Mouse (Mus musculus): ENCODE measurements around the gene Faf2. TPM values are rescaled to one million over a fixed set of nuclear protein-coding genes. Genes with fewer than 3 reads are reported as not detected.

The Faf2 gene
- polyA plus RNA-seq, 1 experiment from 2014 or later = 83.5 TPM

- no peaks in the 10 kb centered on the region for H3K27me3 ChIP-seq (ENCODE audit: control insufficient read depth, insufficient read depth, low read length)
- no peak overlapping the region for H3K4me3 ChIP-seq (ENCODE audit: low read depth, low read length)
- no peak overlapping the region for H3K27ac ChIP-seq (ENCODE audit: low read depth, low read length)
- no peaks in the 10 kb centered on the region for H3K9me3 ChIP-seq (ENCODE audit: control insufficient read depth, low read length)
- DNase-seq (ENCODE audit: low spot score) (no peak), ATAC-seq (replicated peaks; ENCODE audit: low FRiP score) (no peak)
- no peak overlapping the region for H3K9ac ChIP-seq (ENCODE audit: low read length)
- peaks cover 29% of the 10 kb centered on the region for H3K36me3 ChIP-seq (ENCODE audit: control insufficient read depth, insufficient read depth, low read length)
- WGBS = 100% methylated on average over 3 of the region's 3 CpGs
- H3K4me2 ChIP-seq (ENCODE audit: low read depth, low read length, severe bottlenecking) = no peak overlapping the region
- no peaks in the 10 kb centered on the region for H3K4me1 ChIP-seq (replicated peaks; ENCODE audit: control insufficient read depth, insufficient read depth, low read length)
Observed at GRCm38 (mm10) chr13:54650461-54650860, 28.9 kb downstream of the Faf2 start.

DNA sequence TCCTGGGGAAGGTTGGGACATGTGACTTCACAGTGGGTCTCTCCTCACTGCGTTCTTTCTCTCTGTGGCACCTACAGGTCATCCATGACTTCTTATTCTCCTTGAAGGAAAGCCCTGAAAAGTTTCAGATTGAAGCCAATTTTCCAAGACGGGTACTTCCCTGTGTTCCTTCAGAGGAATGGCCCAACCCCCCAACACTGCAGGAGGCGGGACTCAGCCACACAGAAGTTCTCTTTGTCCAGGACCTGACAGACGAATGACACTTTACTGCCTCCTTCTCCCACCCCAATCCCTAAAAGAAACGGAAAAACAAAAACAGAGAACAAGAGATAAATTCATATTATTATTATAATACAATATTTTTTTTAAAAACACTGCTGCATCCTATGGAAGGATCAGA is 39.3 kb downstream of the Faf2 start:
- H3K36me3 ChIP-seq (ENCODE audit: control insufficient read depth, insufficient read depth, low read length) = no peaks in the 10 kb centered on the region; the same call in 1 of the 2 replicates
- no peaks in the 10 kb centered on the region for H3K9me3 ChIP-seq (ENCODE audit: control insufficient read depth, low read length)
- no peaks in the 10 kb centered on the region for H3K27me3 ChIP-seq (ENCODE audit: control insufficient read depth, insufficient read depth, low read length)
- no peak overlapping the region for H3K4me3 ChIP-seq (ENCODE audit: low read depth, low read length)
- no peaks in the 10 kb centered on the region for H3K4me1 ChIP-seq (replicated peaks; ENCODE audit: control insufficient read depth, insufficient read depth, low read length)
- no peak overlapping the region for H3K9ac ChIP-seq (ENCODE audit: low read length)
- DNase-seq (ENCODE audit: low spot score) (no peak), ATAC-seq (replicated peaks; ENCODE audit: low FRiP score) (no peak)
- WGBS = 64% methylated on average over 5 of the region's 5 CpGs
- H3K27ac ChIP-seq (ENCODE audit: low read depth, low read length) = no peak overlapping the region
- H3K4me2 ChIP-seq (ENCODE audit: low read depth, low read length, severe bottlenecking) = no peak overlapping the region

GRCm38 (mm10) chr13:54661358-54661757 is 39.8 kb downstream of the Faf2 start:
- Histone ChIP-seq H3K36me3 (ENCODE audit: control insufficient read depth, insufficient read depth, low read length) (no peaks in the 10 kb centered on the region; the same call in 1 of the 2 replicates), H3K4me3 (ENCODE audit: low read depth, low read length) (no peak overlapping the region), H3K9me3 (ENCODE audit: control insufficient read depth, low read length) (no peaks in the 10 kb centered on the region), H3K27me3 (ENCODE audit: control insufficient read depth, insufficient read depth, low read length) (no peaks in the 10 kb centered on the region), H3K4me1 (replicated peaks; ENCODE audit: control insufficient read depth, insufficient read depth, low read length) (no peaks in the 10 kb centered on the region), H3K4me2 (ENCODE audit: low read depth, low read length, severe bottlenecking) (no peak overlapping the region), H3K27ac (ENCODE audit: low read depth, low read length) (no peak overlapping the region), H3K9ac (ENCODE audit: low read length) (no peak overlapping the region)
- ATAC-seq (replicated peaks; ENCODE audit: low FRiP score) (no peak), DNase-seq (ENCODE audit: low spot score) (no peak)
- WGBS = 90% methylated on average over 12 of the region's 12 CpGs

GRCm38 (mm10) chr13:54663999-54664398 is 42.4 kb downstream of the Faf2 start:
- no peaks in the 10 kb centered on the region for H3K4me1 ChIP-seq (replicated peaks; ENCODE audit: control insufficient read depth, insufficient read depth, low read length)
- H3K27me3 ChIP-seq (ENCODE audit: control insufficient read depth, insufficient read depth, low read length) = no peaks in the 10 kb centered on the region
- H3K9ac ChIP-seq (ENCODE audit: low read length) = no peak overlapping the region
- DNase-seq (ENCODE audit: low spot score) (no peak), ATAC-seq (replicated peaks; ENCODE audit: low FRiP score) (no peak)
- H3K9me3 ChIP-seq (ENCODE audit: control insufficient read depth, low read length) = no peaks in the 10 kb centered on the region
- 83% methylated on average over 4 of the region's 4 CpGs for WGBS
- no peak overlapping the region for H3K27ac ChIP-seq (ENCODE audit: low read depth, low read length)
- H3K4me2 ChIP-seq (ENCODE audit: low read depth, low read length, severe bottlenecking) = no peak overlapping the region
- no peak overlapping the region for H3K4me3 ChIP-seq (ENCODE audit: low read depth, low read length)
- no peaks in the 10 kb centered on the region for H3K36me3 ChIP-seq (ENCODE audit: control insufficient read depth, insufficient read depth, low read length)

GRCm38 (mm10) chr13:54664509-54664908 is 42.9 kb downstream of the Faf2 start:
- Histone ChIP-seq H3K27me3 (ENCODE audit: control insufficient read depth, insufficient read depth, low read length) (no peaks in the 10 kb centered on the region), H3K4me2 (ENCODE audit: low read depth, low read length, severe bottlenecking) (no peak overlapping the region), H3K27ac (ENCODE audit: low read depth, low read length) (no peak overlapping the region), H3K36me3 (ENCODE audit: control insufficient read depth, insufficient read depth, low read length) (no peaks in the 10 kb centered on the region), H3K4me3 (ENCODE audit: low read depth, low read length) (no peak overlapping the region), H3K4me1 (replicated peaks; ENCODE audit: control insufficient read depth, insufficient read depth, low read length) (no peaks in the 10 kb centered on the region), H3K9me3 (ENCODE audit: control insufficient read depth, low read length) (no peaks in the 10 kb centered on the region), H3K9ac (ENCODE audit: low read length) (no peak overlapping the region)
- no peak for DNase-seq (ENCODE audit: low spot score)
- no peak for ATAC-seq (replicated peaks; ENCODE audit: low FRiP score)
- WGBS = 97% methylated on average over 1 of the region's 1 CpGs

DNA sequence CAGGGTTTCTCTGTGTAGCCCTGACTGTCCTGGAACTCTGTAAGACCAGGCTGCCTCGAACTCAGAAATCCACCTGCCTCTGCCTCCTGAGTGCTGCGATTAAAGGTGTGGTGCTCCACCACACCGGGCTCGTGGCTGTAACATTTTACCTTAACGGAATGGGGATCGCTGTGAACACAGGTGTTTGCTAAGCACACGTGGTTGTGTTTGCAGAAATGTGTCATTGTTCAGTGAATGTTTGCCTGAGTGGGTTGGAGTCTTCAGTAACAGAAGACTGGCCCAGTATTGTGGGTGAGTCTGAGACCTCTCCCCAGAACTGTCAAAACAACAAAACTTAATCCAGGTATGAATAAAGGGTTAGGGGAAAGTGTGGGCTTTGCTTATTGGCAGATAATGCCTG is 43.5 kb downstream of the Faf2 start:
- Histone ChIP-seq H3K9ac (ENCODE audit: low read length) (no peak overlapping the region), H3K4me2 (ENCODE audit: low read depth, low read length, severe bottlenecking) (no peak overlapping the region), H3K4me1 (replicated peaks; ENCODE audit: control insufficient read depth, insufficient read depth, low read length) (no peaks in the 10 kb centered on the region), H3K27ac (ENCODE audit: low read depth, low read length) (no peak overlapping the region), H3K27me3 (ENCODE audit: control insufficient read depth, insufficient read depth, low read length) (no peaks in the 10 kb centered on the region), H3K4me3 (ENCODE audit: low read depth, low read length) (no peak overlapping the region), H3K36me3 (ENCODE audit: control insufficient read depth, insufficient read depth, low read length) (no peaks in the 10 kb centered on the region), H3K9me3 (ENCODE audit: control insufficient read depth, low read length) (no peaks in the 10 kb centered on the region)
- whole genome bisulfite sequencing = 95% methylated on average over 7 of the region's 7 CpGs
- ATAC-seq (replicated peaks; ENCODE audit: low FRiP score) (no peak), DNase-seq (ENCODE audit: low spot score) (no peak)

DNA sequence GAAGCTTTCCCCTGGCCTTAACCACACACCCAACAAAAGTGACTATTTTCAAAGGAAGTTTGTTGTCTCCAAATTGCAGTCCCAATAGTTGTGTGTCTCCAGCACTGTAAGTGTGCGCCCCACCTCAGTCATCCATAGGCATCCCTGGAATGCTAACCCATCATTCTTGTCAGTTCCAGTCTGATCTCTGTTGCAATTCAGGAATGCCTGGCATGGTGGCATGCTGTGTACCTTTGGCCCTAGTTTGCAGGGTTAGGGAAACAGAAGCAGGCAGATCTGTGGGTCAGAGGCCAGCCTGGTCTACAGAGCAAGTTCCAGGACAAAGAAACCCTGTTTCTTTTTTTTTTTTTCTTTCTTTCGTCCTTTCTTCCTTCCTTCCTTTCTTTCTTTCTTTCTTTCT is 48.9 kb downstream of the Faf2 start:
- no peak for ATAC-seq (replicated peaks; ENCODE audit: low FRiP score)
- WGBS = 82% methylated on average over 2 of the region's 2 CpGs

GRCm38 (mm10) chr13:54675895-54676590 is 54.5 kb downstream of the Faf2 start:
- Histone ChIP-seq H3K9ac (ENCODE audit: low read length) (no peak overlapping the region), H3K27ac (ENCODE audit: low read depth, low read length) (no peak overlapping the region), H3K4me2 (ENCODE audit: low read depth, low read length, severe bottlenecking) (no peak overlapping the region), H3K4me3 (ENCODE audit: low read depth, low read length) (no peak overlapping the region), H3K4me1 (replicated peaks; ENCODE audit: control insufficient read depth, insufficient read depth, low read length) (no peaks in the 10 kb centered on the region), H3K27me3 (ENCODE audit: control insufficient read depth, insufficient read depth, low read length) (no peaks in the 10 kb centered on the region), H3K36me3 (ENCODE audit: control insufficient read depth, insufficient read depth, low read length) (peaks cover 7% of the 10 kb centered on the region; the same call in 1 of the 2 replicates), H3K9me3 (ENCODE audit: control insufficient read depth, low read length) (no peaks in the 10 kb centered on the region)
- ATAC-seq (replicated peaks; ENCODE audit: low FRiP score) (no peak), DNase-seq (ENCODE audit: low spot score) (no peak)
- WGBS = 68% methylated on average over 11 of the region's 11 CpGs

More for the DNA sequence above, 48.9 kb downstream of the Faf2 start:
- Histone ChIP-seq H3K4me2 (ENCODE audit: low read depth, low read length, severe bottlenecking) (no peak overlapping the region), H3K9ac (ENCODE audit: low read length) (no peak overlapping the region), H3K27me3 (ENCODE audit: control insufficient read depth, insufficient read depth, low read length) (no peaks in the 10 kb centered on the region), H3K27ac (ENCODE audit: low read depth, low read length) (no peak overlapping the region), H3K4me1 (replicated peaks; ENCODE audit: control insufficient read depth, insufficient read depth, low read length) (no peaks in the 10 kb centered on the region), H3K9me3 (ENCODE audit: control insufficient read depth, low read length) (no peaks in the 10 kb centered on the region), H3K4me3 (ENCODE audit: low read depth, low read length) (no peak overlapping the region), H3K36me3 (ENCODE audit: control insufficient read depth, insufficient read depth, low read length) (no peaks in the 10 kb centered on the region)
- no peak for DNase-seq (ENCODE audit: low spot score)

DNA sequence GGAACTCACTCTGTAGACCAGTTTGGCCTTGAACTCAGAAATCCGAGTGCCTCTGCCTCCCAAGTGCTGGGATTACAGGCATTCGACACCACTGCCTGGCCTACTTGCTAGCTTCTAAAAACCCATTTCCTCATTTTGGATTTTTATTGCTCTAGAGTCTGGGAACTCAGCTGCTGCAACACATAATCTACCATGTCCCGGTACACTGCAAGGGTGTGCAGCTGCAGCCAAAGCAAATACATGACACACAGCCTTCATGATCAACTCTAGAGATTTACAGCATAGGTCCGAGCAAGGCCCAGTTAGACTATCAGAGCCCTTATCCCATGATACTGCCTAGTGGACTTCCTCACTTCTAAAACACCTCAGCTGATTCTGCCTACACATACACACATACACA is 56.7 kb downstream of the Faf2 start:
- Histone ChIP-seq H3K27ac (ENCODE audit: low read depth, low read length) (no peak overlapping the region), H3K27me3 (ENCODE audit: control insufficient read depth, insufficient read depth, low read length) (no peaks in the 10 kb centered on the region), H3K4me3 (ENCODE audit: low read depth, low read length) (no peak overlapping the region), H3K4me1 (replicated peaks; ENCODE audit: control insufficient read depth, insufficient read depth, low read length) (no peaks in the 10 kb centered on the region), H3K9ac (ENCODE audit: low read length) (no peak overlapping the region), H3K36me3 (ENCODE audit: control insufficient read depth, insufficient read depth, low read length) (peaks cover 23% of the 10 kb centered on the region), H3K9me3 (ENCODE audit: control insufficient read depth, low read length) (no peaks in the 10 kb centered on the region), H3K4me2 (ENCODE audit: low read depth, low read length, severe bottlenecking) (no peak overlapping the region)
- no peak for ATAC-seq (replicated peaks; ENCODE audit: low FRiP score)
- DNase-seq (ENCODE audit: low spot score) = no peak
- 83% methylated on average over 4 of the region's 4 CpGs for WGBS
